Mouse (Mus musculus) neural tube, embryonic 12.5 days (tissue): ENCODE measurements around the gene Gm20388. TPM values are rescaled to one million over a fixed set of nuclear protein-coding genes. Genes with fewer than 3 reads are reported as not detected.

Source experiments
- ATAC-seq: fragments of 200-750 bp; cut with Nextera tagmentation; 2 replicates; pipeline ENCODE4 v1.8.0; 2017; ENCODE audit warnings: low read depth, mild to moderate bottlenecking, moderate TSS enrichment, moderate library complexity; ENCODE audit not compliant: low FRiP score
- H3K27ac ChIP-seq: fragments of 300-500 bp; sonication (generic); 2 replicates; pipeline ENCODE4 v1.5.1; 2016
- H3K27me3 ChIP-seq: fragments of 300-500 bp; sonication (generic); replicated peaks from 2 replicates; pipeline ENCODE4 v1.6.1; 2016; ENCODE audit warnings: mild to moderate bottlenecking
- H3K36me3 ChIP-seq: fragments of 300-500 bp; sonication (generic); 2 replicates; pipeline ENCODE4 v1.6.1; 2016; ENCODE audit warnings: mild to moderate bottlenecking
- H3K4me1 ChIP-seq: fragments of 300-500 bp; sonication (generic); 2 replicates; pipeline ENCODE4 v1.6.1; 2016
- H3K4me2 ChIP-seq: fragments of 300-500 bp; sonication (generic); replicated peaks from 2 replicates; pipeline ENCODE4 v1.6.1; 2016; ENCODE audit warnings: mild to moderate bottlenecking
- H3K4me3 ChIP-seq: fragments of 300-500 bp; sonication (generic); 2 replicates; pipeline ENCODE4 v1.5.1; 2016
- H3K9ac ChIP-seq: fragments of 300-500 bp; sonication (generic); 2 replicates; pipeline ENCODE4 v1.6.1; 2016; ENCODE audit warnings: mild to moderate bottlenecking
- H3K9me3 ChIP-seq: fragments of 300-500 bp; sonication (generic); 2 replicates; pipeline ENCODE4 v1.6.1; 2016; ENCODE audit warnings: mild to moderate bottlenecking
- WGBS: fragments of 180-500 bp; shearing (Covaris S2); methylation state at CpG from one replicate; pipeline ENCODE4 v1.1.7; 2016; 5-methylcytosine and 5-hydroxymethylcytosine counted together
- polyA plus RNA-seq: library from polyadenylated mRNA; unstranded; fragments of >200 nt; fragmentation: Nextera tagmentation; extraction: Ambion mirVana; gene quantifications from 2 replicates; pipeline ENCODE4 v1.2.1, GENCODE M21; 2016

The Gm20388 gene
- polyA plus RNA-seq, 1 experiment from 2014 or later: not detected

- H3K27ac ChIP-seq: no peak overlapping the region
- H3K4me3 ChIP-seq: no peak overlapping the region
- ATAC-seq: no peak
- 78% methylated on average over 10 of the region's 10 CpGs for WGBS
- H3K9ac ChIP-seq: no peak overlapping the region
- H3K36me3 ChIP-seq: no peaks in the 10 kb centered on the region
- H3K9me3 ChIP-seq: no peaks in the 10 kb centered on the region
- H3K27me3 ChIP-seq: no peaks in the 10 kb centered on the region
- no peak overlapping the region for H3K4me2 ChIP-seq
- peaks cover 62% of the 10 kb centered on the region for H3K4me1 ChIP-seq
Measured at GRCm38 (mm10) chr8:120475462-120476201, 565.0 kb downstream of the Gm20388 start.

DNA sequence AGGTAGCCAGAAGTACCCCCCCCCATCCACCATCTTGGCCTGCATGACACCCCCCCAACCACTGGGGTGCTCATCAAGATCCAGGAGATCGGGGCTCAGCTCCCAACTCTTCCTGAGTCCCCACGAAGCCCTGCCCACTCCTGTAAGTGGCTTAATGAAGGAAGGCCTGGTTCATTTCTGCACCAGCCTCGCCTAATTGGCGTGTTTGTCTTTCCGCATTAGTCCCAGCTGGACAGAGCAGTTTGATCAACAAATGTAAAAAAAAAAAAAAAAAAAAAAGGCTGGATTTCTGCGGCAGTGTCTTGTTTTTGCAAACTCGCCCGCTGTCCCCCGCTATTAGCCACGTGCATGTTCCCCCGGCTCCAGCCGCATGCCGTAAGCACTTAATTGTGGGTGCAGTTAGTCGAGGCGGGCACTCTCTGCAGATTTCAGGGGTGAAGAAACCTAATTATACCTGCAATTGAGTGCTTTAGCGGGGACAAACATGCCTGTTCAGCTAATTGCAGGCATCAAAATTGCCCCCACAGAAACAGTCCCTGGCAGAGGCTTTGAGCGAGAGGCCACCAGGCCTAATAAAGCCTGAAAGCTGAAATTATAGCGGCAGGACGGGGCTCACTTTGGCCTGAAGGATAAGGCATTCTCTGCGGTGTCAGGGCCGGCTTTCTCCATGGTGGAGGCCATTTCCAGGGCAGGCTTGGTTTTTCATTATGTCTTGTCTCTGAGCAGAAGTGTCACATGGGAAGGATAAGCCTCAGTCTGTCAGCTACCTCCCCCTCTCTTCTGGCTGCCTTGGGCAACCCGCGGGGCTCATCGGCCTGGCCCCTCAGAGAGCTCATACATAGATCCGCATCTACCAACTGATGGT is 566.3 kb downstream of the Gm20388 start:
- Histone ChIP-seq H3K27me3 (no peaks in the 10 kb centered on the region), H3K9ac (no peak overlapping the region), H3K9me3 (no peaks in the 10 kb centered on the region), H3K36me3 (no peaks in the 10 kb centered on the region), H3K27ac (peak overlapping the region; percentile 44), H3K4me1 (peaks cover 52% of the 10 kb centered on the region), H3K4me3 (no peak overlapping the region), H3K4me2 (no peak overlapping the region; the same call in 1 of the 2 replicates)
- WGBS: 26% methylated on average over 25 of the region's 25 CpGs
- 0 out of 2 replicates have a peak, but pooled peaks have one; percentile 57 for ATAC-seq

- WGBS: 87% methylated on average over 11 of the region's 11 CpGs
- no peaks in the 10 kb centered on the region; the same call in 1 of the 2 replicates for H3K27me3 ChIP-seq
- peaks cover 39% of the 10 kb centered on the region for H3K4me1 ChIP-seq
- no peak for ATAC-seq
- no peak overlapping the region for H3K4me3 ChIP-seq
- H3K9me3 ChIP-seq: no peaks in the 10 kb centered on the region
- no peak overlapping the region for H3K4me2 ChIP-seq
- no peak overlapping the region for H3K9ac ChIP-seq
- H3K36me3 ChIP-seq: no peaks in the 10 kb centered on the region
- no peak overlapping the region for H3K27ac ChIP-seq
Measured at GRCm38 (mm10) chr8:120478754-120479153, 568.1 kb downstream of the Gm20388 start.

- H3K9me3 ChIP-seq: no peaks in the 10 kb centered on the region
- H3K9ac ChIP-seq: no peak overlapping the region
- peaks cover 42% of the 10 kb centered on the region for H3K4me1 ChIP-seq
- no peak overlapping the region for H3K4me3 ChIP-seq
- no peaks in the 10 kb centered on the region; the same call in 1 of the 2 replicates for H3K27me3 ChIP-seq
- H3K27ac ChIP-seq: no peak overlapping the region
- WGBS: 86% methylated on average over 4 of the region's 4 CpGs
- H3K4me2 ChIP-seq: no peak overlapping the region
- H3K36me3 ChIP-seq: no peaks in the 10 kb centered on the region
- ATAC-seq: no peak
Measured at GRCm38 (mm10) chr8:120479691-120480090, 569.0 kb downstream of the Gm20388 start.

GRCm38 (mm10) chr8:120482015-120482689 is 571.5 kb downstream of the Gm20388 start:
- Histone ChIP-seq H3K4me2 (no peak overlapping the region), H3K27ac (no peak overlapping the region), H3K4me1 (peaks cover 48% of the 10 kb centered on the region), H3K9me3 (no peaks in the 10 kb centered on the region), H3K36me3 (no peaks in the 10 kb centered on the region), H3K4me3 (no peak overlapping the region), H3K9ac (no peak overlapping the region), H3K27me3 (no peaks in the 10 kb centered on the region; the same call in 1 of the 2 replicates)
- ATAC-seq: no peak
- 76% methylated on average over 9 of the region's 9 CpGs for WGBS

- Histone ChIP-seq H3K4me1 (peaks cover 38% of the 10 kb centered on the region), H3K4me2 (peak overlapping the region; percentile 98), H3K9ac (0 out of 2 replicates have a peak overlapping the region, but pooled peaks have one; percentile 36), H3K9me3 (no peaks in the 10 kb centered on the region), H3K27me3 (no peaks in the 10 kb centered on the region; the same call in 1 of the 2 replicates), H3K27ac (peak overlapping the region; percentile 60), H3K36me3 (no peaks in the 10 kb centered on the region), H3K4me3 (no peak overlapping the region)
- no peak for ATAC-seq
- WGBS: 35% methylated on average over 6 of the region's 6 CpGs
Measured at GRCm38 (mm10) chr8:120484460-120484859, 573.8 kb downstream of the Gm20388 start.

- no peaks in the 10 kb centered on the region; the same call in 1 of the 2 replicates for H3K27me3 ChIP-seq
- 26% methylated on average over 6 of the region's 6 CpGs for WGBS
- H3K4me3 ChIP-seq: no peak overlapping the region
- H3K27ac ChIP-seq: peak overlapping the region; percentile 26; the same call in 1 of the 2 replicates
- H3K9ac ChIP-seq: no peak overlapping the region
- ATAC-seq: no peak
- H3K9me3 ChIP-seq: no peaks in the 10 kb centered on the region
- no peaks in the 10 kb centered on the region for H3K36me3 ChIP-seq
- peaks cover 42% of the 10 kb centered on the region for H3K4me1 ChIP-seq
- peak overlapping the region; percentile 98 for H3K4me2 ChIP-seq
Measured at GRCm38 (mm10) chr8:120485116-120485515, 574.5 kb downstream of the Gm20388 start.

DNA sequence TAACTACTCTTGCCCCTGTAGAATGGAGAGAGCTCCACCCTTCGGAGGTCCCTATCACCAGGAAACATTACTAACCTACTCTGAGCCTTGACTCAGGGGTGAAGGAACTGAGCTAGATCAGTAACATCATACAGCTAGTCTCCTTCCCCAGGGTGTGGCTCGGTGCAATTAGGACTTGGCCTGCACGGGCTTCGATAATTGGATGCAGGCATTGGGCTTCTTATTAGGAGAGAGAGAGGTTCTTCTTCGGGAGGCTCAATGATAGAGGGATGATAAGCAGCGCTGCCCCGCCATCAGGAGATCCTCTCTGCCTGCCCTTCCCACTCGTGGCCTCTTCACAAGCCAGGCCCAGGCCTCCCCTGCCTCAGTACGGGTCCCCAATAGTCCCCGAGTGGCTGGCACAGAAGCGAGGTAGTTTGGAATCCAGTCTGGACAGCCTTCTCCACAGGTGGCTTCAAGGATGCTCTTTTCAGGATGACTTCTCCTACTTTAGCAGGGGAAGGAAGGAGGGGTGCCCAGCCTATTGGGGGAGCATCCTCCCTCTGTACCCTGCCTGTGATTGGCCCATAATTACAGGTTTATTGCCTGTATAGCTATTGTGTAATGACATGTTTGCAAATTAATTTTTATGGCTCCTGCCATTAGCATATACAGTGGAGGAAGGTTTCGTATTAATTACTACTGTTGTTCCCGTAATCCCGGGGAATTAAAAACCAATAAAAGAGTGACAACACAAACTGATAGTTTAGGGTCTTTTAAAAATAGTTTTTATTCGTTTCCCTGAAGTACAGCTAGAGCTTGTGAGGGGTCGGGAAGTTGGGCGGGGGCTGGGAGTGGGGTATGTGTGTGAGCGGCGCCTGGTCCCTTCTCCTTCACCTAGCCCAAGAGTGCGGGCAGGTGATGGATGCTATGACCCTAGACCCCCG is 575.2 kb downstream of the Gm20388 start:
- Histone ChIP-seq H3K4me3 (peak overlapping the region; percentile 98), H3K9me3 (no peaks in the 10 kb centered on the region), H3K9ac (peak overlapping the region; percentile 98), H3K27ac (peak overlapping the region; percentile 100), H3K4me1 (peaks cover 49% of the 10 kb centered on the region), H3K4me2 (peak overlapping the region; percentile 98), H3K36me3 (no peaks in the 10 kb centered on the region), H3K27me3 (no peaks in the 10 kb centered on the region; the same call in 1 of the 2 replicates)
- no peak for ATAC-seq
- 11% methylated on average over 21 of the region's 21 CpGs for WGBS

GRCm38 (mm10) chr8:120486477-120487376 is 576.1 kb downstream of the Gm20388 start:
- H3K27me3 ChIP-seq: no peaks in the 10 kb centered on the region; the same call in 1 of the 2 replicates

GRCm38 (mm10) chr8:120487377-120487728 is 576.7 kb downstream of the Gm20388 start:
- Histone ChIP-seq H3K9ac (peak overlapping the region; percentile 98), H3K4me2 (peak overlapping the region; percentile 98), H3K27me3 (no peaks in the 10 kb centered on the region; the same call in 1 of the 2 replicates), H3K9me3 (no peaks in the 10 kb centered on the region), H3K27ac (peak overlapping the region; percentile 100), H3K36me3 (no peaks in the 10 kb centered on the region), H3K4me1 (peaks cover 62% of the 10 kb centered on the region), H3K4me3 (peak overlapping the region; percentile 98)
- peak; percentile 27 for ATAC-seq
- WGBS: 1% methylated on average over 34 of the region's 34 CpGs

More at GRCm38 (mm10) chr8:120486477-120487376, 576.1 kb downstream of the Gm20388 start:
- peak overlapping the region; percentile 100 for H3K27ac ChIP-seq
- peak overlapping the region; percentile 98 for H3K4me2 ChIP-seq
- H3K4me3 ChIP-seq: peak overlapping the region; percentile 98
- under 1% methylated on average over 50 of the region's 50 CpGs for WGBS
- ATAC-seq: no peak; the same call in 1 of the 2 replicates
- H3K36me3 ChIP-seq: no peaks in the 10 kb centered on the region
- H3K4me1 ChIP-seq: peaks cover 56% of the 10 kb centered on the region
- H3K9ac ChIP-seq: peak overlapping the region; percentile 98
- no peaks in the 10 kb centered on the region for H3K9me3 ChIP-seq
